Mouse (Mus musculus): ENCODE data around the gene Mrpl23.
A peak's percentile ranks its signal among the peaks of the same experiment; 100 is the strongest.

Mrpl23 gene

GRCm38 (mm10) chr7:142574155-142574660, 41.7 kb downstream of the Mrpl23 start:
- no peak for DNase-seq (ENCODE audit: low read depth, low spot score)

DNA sequence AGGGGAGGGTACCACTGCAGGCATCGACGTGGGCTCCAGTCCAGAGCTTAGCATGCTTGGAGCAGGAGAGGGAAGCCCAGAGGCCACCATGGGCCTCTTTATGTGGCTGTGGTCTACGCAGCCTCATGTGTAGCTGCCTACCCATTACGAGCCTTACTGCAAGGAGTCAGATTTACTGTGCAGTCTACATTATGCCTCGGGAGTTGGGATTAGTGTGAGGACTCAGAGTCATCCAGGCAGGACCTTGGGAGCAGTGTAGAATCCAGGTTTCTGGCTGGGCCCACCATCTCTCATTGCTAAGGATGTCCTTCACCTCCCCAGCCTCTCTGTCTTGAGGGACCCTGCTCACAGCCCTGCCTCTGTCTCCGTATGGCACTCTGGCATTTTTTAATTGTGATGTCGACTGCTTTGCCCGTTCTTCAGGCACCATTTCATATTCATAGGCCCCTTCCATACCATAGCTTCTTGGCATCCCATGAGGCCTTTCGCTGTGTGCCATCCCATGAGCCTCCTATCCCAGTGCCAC, 42.4 kb downstream of the Mrpl23 start:
- DNase-seq (ENCODE audit: low read depth, low spot score), result no peak

GRCm38 (mm10) chr7:142575491-142575890, 43.0 kb downstream of the Mrpl23 start:
- DNase-seq (ENCODE audit: low read depth, low spot score), result no peak

DNA sequence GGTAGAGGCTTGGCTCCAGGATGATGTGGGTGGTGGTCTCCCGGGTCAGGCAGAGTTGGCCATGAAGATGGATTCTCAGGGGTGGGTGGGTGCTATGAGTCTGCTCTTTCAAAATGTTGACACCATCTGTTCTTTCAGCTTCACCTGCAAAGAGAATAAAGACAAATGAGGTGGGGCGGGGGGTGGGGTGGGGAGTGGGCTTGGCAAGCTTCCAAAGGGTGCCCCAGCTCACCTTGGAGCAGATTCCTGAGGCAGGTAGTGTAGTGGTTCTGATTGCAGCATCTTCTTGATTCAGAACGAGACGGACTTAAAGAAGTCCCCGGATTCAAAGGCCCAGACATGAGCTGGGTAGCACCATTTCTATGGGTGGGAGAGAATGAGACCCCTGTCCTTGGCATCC, 43.5 kb downstream of the Mrpl23 start:
- no peak for DNase-seq (ENCODE audit: low read depth, low spot score)

DNA sequence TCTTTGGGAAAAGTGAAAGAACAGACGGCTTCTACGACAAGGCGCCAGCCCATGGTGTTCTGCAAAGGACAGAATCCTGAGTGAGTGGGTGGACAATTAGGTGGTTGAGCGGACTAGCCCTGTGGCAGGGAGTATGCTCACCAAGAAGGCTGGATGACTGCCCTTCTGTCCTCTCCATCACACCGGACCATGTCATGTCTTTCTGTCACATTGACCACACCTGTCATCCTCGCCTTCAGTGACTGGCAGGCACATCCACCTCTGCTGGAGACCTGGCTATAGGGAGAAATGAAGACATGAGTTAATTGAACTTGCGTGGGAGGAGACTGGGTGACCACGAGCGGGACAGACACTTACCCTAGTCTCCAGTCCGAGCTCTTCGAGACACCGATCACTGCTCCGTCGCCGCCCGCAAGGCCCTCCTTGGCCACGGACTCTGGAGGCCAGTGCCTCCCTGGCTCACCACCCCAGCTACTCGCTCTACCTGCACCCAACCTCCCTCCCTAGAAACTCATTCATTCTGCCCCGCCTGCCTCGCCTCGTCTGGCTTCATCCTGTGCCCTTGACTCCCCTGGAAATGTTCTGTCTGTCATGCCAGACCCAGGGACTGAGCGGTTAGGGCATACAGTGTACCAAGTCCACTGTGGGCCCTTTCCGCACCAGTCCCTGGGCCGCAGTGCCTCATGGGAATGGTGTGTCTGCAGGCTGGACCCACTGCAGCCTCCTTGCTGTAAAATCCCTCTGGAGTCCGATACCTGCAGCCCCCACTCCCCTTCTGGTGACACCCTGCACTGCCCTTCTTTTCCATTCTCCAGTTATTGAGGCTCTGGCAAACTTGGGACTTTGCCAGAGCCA, 44.2 kb downstream of the Mrpl23 start:
- no peak for DNase-seq (ENCODE audit: low read depth, low spot score)

- no peak for DNase-seq (ENCODE audit: low read depth, low spot score)
Measured at GRCm38 (mm10) chr7:142577806-142578423, 45.4 kb downstream of the Mrpl23 start.

- no peak for DNase-seq (ENCODE audit: low read depth, low spot score)
Measured at GRCm38 (mm10) chr7:142579069-142579468, 46.6 kb downstream of the Mrpl23 start.

GRCm38 (mm10) chr7:142580121-142580879, 47.8 kb downstream of the Mrpl23 start:
- peak; percentile 30 for DNase-seq (ENCODE audit: low read depth, low spot score)

GRCm38 (mm10) chr7:142581186-142581585, 48.7 kb downstream of the Mrpl23 start:
- no peak for DNase-seq (ENCODE audit: low read depth, low spot score)

GRCm38 (mm10) chr7:142581656-142582228, 49.3 kb downstream of the Mrpl23 start:
- peak; percentile 25 for DNase-seq (ENCODE audit: low read depth, low spot score)

- DNase-seq (ENCODE audit: low read depth, low spot score), result no peak
Measured at GRCm38 (mm10) chr7:142584882-142585281, 52.4 kb downstream of the Mrpl23 start.

DNA sequence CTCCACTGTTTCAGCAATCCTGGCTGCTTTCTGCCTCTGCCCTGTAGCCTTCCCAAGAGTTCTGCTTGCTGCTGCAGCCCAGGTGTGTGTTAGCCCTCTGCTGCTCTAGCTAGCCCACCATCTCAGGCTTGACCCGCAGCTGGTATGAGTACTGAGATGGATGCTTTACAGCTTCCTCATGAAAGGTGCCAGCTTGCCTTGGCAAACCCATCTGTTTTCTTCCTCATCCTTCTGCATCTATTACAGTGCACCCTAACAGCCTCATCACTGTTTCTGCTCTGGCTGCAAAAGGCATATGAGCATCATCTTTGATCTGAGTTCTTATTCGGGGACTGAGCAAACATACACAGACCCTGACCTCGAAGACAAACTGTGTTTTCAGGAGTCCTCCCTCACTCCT, 53.4 kb downstream of the Mrpl23 start:
- no peak for DNase-seq (ENCODE audit: low read depth, low spot score)

DNA sequence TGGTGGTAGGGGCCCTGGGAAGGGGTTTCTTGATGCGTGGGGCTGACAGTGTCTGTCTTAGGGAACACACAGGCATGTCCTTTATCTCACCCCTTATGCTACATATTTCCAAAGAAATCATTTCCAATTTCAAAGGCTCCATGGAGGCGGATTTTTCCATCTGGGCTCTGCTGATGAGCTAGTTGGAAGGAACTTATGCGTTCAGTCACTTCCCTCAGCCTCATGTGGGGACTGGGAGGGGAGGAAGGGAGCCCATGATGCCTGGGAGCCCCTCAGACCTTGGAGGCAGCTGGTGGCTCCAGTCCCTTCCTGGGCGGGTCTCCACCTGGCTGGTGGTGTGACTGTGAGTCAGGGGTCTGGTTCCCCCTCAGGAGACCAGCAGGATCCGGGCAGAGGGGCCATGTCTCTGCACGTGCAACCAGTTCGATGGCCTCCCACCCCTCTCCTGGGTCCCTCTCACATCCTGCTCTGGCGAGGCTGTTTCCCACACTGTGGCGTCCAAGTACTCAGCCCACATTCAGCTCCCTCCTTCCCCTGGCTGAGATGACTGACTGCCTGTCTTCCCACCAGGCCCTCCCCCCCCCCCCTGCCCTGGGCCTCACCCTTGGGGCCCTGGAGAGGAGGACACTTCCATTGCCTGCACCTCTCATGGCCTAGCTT, 55.9 kb downstream of the Mrpl23 start:
- no peak for DNase-seq (ENCODE audit: low read depth, low spot score)
